Mouse (Mus musculus) MEL (cell line): ENCODE data around the gene Tmem184b.

Experiments
- CTCF ChIP-seq, 3 experiments: IDR thresholded peaks in 2 of 3; conservative IDR thresholded peaks in 1 of 3; 2 replicates each; pipeline ENCODE4 v1.5.1; 2011 to 2012; ENCODE audit warnings: low read length in 3 of 3, low read depth in 2 of 3, mild to moderate bottlenecking in 2 of 3, improper control_type of control experiment in 1 of 3, inconsistent platforms in 1 of 3, mixed read lengths in 1 of 3, moderate library complexity in 1 of 3; ENCODE audit not compliant: control insufficient read depth in 1 of 3, insufficient read depth in 1 of 3, poor library complexity in 1 of 3, severe bottlenecking in 1 of 3
- ETS1 ChIP-seq: IDR thresholded peaks from 2 replicates; pipeline ENCODE4 v1.6.1; 2012; ENCODE audit warnings: low read depth, mild to moderate bottlenecking, inconsistent platforms, low read length, improper control_type of control experiment, moderate library complexity
- MAFK ChIP-seq: IDR thresholded peaks from 2 replicates; pipeline ENCODE4 v1.6.1; 2011; ENCODE audit warnings: low read depth, mild to moderate bottlenecking, low read length, improper control_type of control experiment, borderline replicate concordance
- MAX ChIP-seq: IDR thresholded peaks from 2 replicates; pipeline ENCODE4 v1.6.1; 2011; ENCODE audit warnings: low read length, improper control_type of control experiment
- MYC ChIP-seq: IDR thresholded peaks from 2 replicates; pipeline ENCODE4 v1.6.1; 2011; ENCODE audit warnings: low read depth, mild to moderate bottlenecking, low read length, improper control_type of control experiment, moderate library complexity
- POLR2A ChIP-seq, 2 experiments: IDR thresholded peaks; 2 replicates each; pipeline ENCODE4 v1.6.1; 2011 to 2012; ENCODE audit warnings: low read length in 2 of 2, mild to moderate bottlenecking in 2 of 2, control low read depth in 1 of 2, improper control_type of control experiment in 1 of 2, low read depth in 1 of 2, moderate library complexity in 1 of 2; ENCODE audit not compliant: control insufficient read depth in 1 of 2, insufficient read depth in 1 of 2, poor library complexity in 1 of 2

GRCm38 (mm10) chr15:79333409-79333808 lies 70.0 kb downstream of the Tmem184b start:
- TF ChIP-seq MAFK (peak; percentile 88), MYC (0 out of 2 replicates have a peak, but pooled peaks have one; percentile 22), POLR2A (IDR thresholded peaks at IDR 0.05; ENCODE audit: control insufficient read depth in 1 of 2, insufficient read depth in 1 of 2, low read depth in 1 of 2, low read length in 2 of 2, poor library complexity in 1 of 2) (no peak), MAX (no peak), CTCF (IDR thresholded peaks at IDR 0.05 in 2 of 3, conservative IDR thresholded peaks at IDR 0.05 in 1 of 3; ENCODE audit: control insufficient read depth in 1 of 3, insufficient read depth in 1 of 3, low read depth in 2 of 3, low read length in 3 of 3, poor library complexity in 1 of 3, severe bottlenecking in 1 of 3) (no peak), ETS1 (peak; percentile 65; the same call in 1 of the 2 replicates)
